Mouse (Mus musculus) brain, embryonic 14.5 days (tissue): Measurements from ENCODE around the gene Fam196a. TPM values are rescaled to one million over a fixed set of nuclear protein-coding genes. Genes with fewer than 3 reads are reported as not detected.

ENCODE experiments used
- DNase-seq: peaks from one replicate; pipeline ENCODE4 v3.0.0-alpha.2; 2011; ENCODE audit warnings: low read depth
- CTCF ChIP-seq: fragments of 200-500 bp; IDR thresholded peaks from 2 replicates; pipeline ENCODE4 v1.5.1; 2012; ENCODE audit warnings: inconsistent platforms, mild to moderate bottlenecking, moderate library complexity, borderline replicate concordance; ENCODE audit not compliant: insufficient read depth, insufficient read length; ENCODE audit errors: extremely low read depth
- POLR2A ChIP-seq: fragments of 200-500 bp; IDR thresholded peaks from 2 replicates; pipeline ENCODE4 v1.6.1; 2012; ENCODE audit warnings: mild to moderate bottlenecking, inconsistent platforms, borderline replicate concordance; ENCODE audit not compliant: poor library complexity, insufficient read depth, insufficient read length, severe bottlenecking; ENCODE audit errors: extremely low read depth
- polyA plus RNA-seq: library from polyadenylated mRNA; depleted of rRNA; stranded (reverse); fragments of >200 nt; gene quantifications from 2 replicates; pipeline ENCODE4 v1.2.3, GENCODE M21; 2012; rRNA removed

Gene Fam196a
- polyA plus RNA-seq = 5.0 and 10.7 TPM in 2 replicates

- peak; percentile 22; the same call in 1 of the 2 replicates for TF ChIP-seq POLR2A
- TF ChIP-seq CTCF = peak; percentile 43; the same call in 1 of the 2 replicates
- DNase-seq = peak; percentile 85
Measured at GRCm38 (mm10) chr7:134937927-134938609, at the start of gene Fam196a. TSS of gene Fam196a (minus strand) at chr7:134938430.

GRCm38 (mm10) chr7:134961608-134962007 is 23.4 kb upstream of the Fam196a start:
- DNase-seq = no peak
- TF ChIP-seq CTCF = no peak
- TF ChIP-seq POLR2A = no peak

DNA sequence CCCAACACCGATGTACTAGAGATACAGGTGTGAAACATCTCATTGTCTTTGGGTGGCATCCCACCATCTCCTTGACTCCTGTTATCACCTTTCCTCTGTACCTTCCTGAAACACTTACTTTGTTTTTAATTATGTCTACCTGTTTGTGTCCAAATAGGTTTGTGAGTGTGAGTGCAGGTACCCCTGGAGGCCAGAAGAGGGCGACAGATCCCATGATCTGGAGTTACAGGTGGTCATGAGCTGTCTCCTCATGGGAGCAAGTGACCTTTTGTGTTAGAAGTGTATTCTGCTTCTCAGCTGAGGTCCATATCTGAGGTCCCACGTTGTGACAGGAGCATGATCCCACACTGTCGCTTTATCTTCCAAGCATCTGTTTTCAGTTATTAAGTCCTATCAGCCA is 22.6 kb upstream of the Fam196a start:
- DNase-seq = no peak
- TF ChIP-seq POLR2A (no peak), CTCF (peak; percentile 52; the same call in 1 of the 2 replicates)

GRCm38 (mm10) chr7:134959086-134959485 is 20.9 kb upstream of the Fam196a start:
- TF ChIP-seq POLR2A = no peak
- TF ChIP-seq CTCF = no peak
- DNase-seq = no peak

GRCm38 (mm10) chr7:134945925-134946716 is 7.9 kb upstream of the Fam196a start:
- TF ChIP-seq POLR2A (no peak), CTCF (peak; percentile 49; the same call in 1 of the 2 replicates)
- peak; percentile 24 for DNase-seq

DNA sequence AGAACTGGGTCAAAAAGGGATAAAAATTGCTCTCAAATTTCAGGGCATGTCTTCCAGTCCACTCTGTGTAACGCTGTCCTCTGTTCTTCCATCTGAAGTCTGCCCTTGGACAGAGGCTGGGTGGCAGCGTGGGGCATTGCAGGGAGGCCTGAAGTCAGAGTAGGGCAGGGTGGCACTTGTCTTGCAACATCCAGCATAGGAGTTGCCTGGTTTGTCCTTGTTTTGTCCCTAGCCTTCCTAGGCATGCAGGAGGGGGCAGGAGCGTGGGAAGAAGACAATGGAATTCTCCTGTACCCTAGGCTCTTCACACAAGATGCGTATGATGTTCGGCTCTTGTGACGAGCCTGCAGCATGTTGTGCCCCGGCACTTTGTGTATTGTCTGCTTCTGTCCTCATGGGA is 5.5 kb upstream of the Fam196a start:
- no peak for DNase-seq
- TF ChIP-seq CTCF (no peak), POLR2A (no peak)

GRCm38 (mm10) chr7:134943063-134943462 is 4.8 kb upstream of the Fam196a start:
- no peak for DNase-seq
- TF ChIP-seq CTCF = no peak

- TF ChIP-seq CTCF (no peak), POLR2A (no peak)
- no peak for DNase-seq
Measured at GRCm38 (mm10) chr7:134941891-134942290, 3.7 kb upstream of the Fam196a start.

- DNase-seq = peak; percentile 51
- no peak for TF ChIP-seq POLR2A
- no peak for TF ChIP-seq CTCF
Measured at GRCm38 (mm10) chr7:134937471-134937926, 731 bp downstream of the Fam196a start.

GRCm38 (mm10) chr7:134931886-134932285 is 6.3 kb downstream of the Fam196a start:
- no peak for TF ChIP-seq CTCF
- TF ChIP-seq POLR2A = no peak

DNA sequence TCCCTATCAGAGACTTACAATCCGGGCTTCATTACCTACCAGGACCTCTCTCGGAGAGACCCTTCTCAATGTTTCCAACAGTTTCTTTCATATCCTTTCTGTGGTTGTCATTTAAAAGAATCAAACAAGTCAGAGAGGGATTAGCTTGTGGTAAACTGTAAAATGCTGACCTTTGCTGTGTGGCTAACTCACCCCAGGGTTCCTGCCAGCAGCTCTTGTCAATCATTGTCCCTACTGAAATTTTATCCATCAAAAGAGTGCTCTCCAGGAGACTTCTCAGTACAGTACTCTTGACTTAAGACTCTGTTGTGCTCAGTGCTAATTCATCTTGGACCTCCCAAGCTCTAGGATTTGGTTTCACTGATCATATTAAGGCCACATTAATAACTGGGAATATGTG is 36.2 kb downstream of the Fam196a start:
- TF ChIP-seq CTCF (no peak), POLR2A (no peak)
- DNase-seq = no peak

More at GRCm38 (mm10) chr7:134931886-134932285, 6.3 kb downstream of the Fam196a start:
- DNase-seq = no peak

DNA sequence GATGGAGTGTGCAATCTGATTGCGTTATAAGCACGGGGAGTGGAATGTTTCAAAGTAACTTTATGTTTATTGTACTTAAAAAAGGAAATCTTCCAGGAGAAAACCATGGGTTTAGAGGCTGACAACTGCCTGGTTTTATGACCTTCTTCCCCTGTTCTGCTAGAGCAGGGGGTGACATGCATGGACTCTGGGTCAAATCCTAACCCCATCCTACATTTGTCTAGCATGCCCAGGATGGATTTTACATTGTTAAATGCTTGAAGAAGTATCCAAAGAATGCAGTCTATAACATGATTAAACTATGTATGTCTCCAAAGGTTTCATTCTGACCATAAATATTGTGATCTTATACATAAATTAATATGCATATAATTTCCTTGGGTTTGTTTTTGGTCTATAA is 38.8 kb downstream of the Fam196a start:
- TF ChIP-seq CTCF (no peak), POLR2A (no peak)
- DNase-seq = no peak

- TF ChIP-seq CTCF (no peak), POLR2A (no peak)
- no peak for DNase-seq
Measured at GRCm38 (mm10) chr7:134894604-134895003, 43.6 kb downstream of the Fam196a start.
